Mouse (Mus musculus) kidney, adult 2 months (tissue): Measurements from ENCODE around the gene Fam19a3. TPM values are rescaled to one million over a fixed set of nuclear protein-coding genes. Genes with fewer than 3 reads are reported as not detected.
"Not testable (repeated sequence)": the region's sequence is repeated elsewhere in the genome, so short reads cannot be mapped to it uniquely, and the experiment has no call there.

Experiments used
- DNase-seq: peaks from one replicate; pipeline ENCODE4 v3.0.0; 2021
- H3K27ac ChIP-seq: fragments of 200-500 bp; 2 replicates; pipeline ENCODE4 v1.5.1; 2012; ENCODE audit warnings: low read depth, low read length, control low read depth, inconsistent platforms; ENCODE audit not compliant: insufficient read depth
- H3K27me3 ChIP-seq: fragments of 200-500 bp; replicated peaks from 2 replicates; pipeline ENCODE4 v1.6.1; 2012; ENCODE audit warnings: mild to moderate bottlenecking, moderate library complexity, low read length, inconsistent platforms; ENCODE audit not compliant: control insufficient read depth, insufficient read depth
- H3K36me3 ChIP-seq: fragments of 200-500 bp; 2 replicates; pipeline ENCODE4 v1.6.1; 2012; ENCODE audit warnings: mild to moderate bottlenecking, moderate library complexity, low read length, inconsistent platforms; ENCODE audit not compliant: control insufficient read depth, insufficient read depth
- H3K4me1 ChIP-seq: fragments of 200-500 bp; 2 replicates; pipeline ENCODE4 v1.6.1; 2011; ENCODE audit warnings: low read length; ENCODE audit not compliant: control insufficient read depth, insufficient read depth
- H3K4me3 ChIP-seq: fragments of 200-500 bp; 2 replicates; pipeline ENCODE4 v1.5.1; 2011; ENCODE audit warnings: mild to moderate bottlenecking, low read depth, low read length, control low read depth; ENCODE audit not compliant: insufficient read depth
- CTCF ChIP-seq: fragments of 200-500 bp; conservative IDR thresholded peaks from 2 replicates; pipeline ENCODE4 v1.5.1; 2011; ENCODE audit warnings: low read depth, mild to moderate bottlenecking, control low read depth, low read length, moderate library complexity, mixed read lengths; ENCODE audit not compliant: insufficient read depth, insufficient read length
- POLR2A ChIP-seq: fragments of 200-500 bp; IDR thresholded peaks from one replicate; pipeline ENCODE4 v1.6.1; 2011; ENCODE audit warnings: low read depth, low read length, control low read depth
- WGBS: fragments of 180-500 bp; shearing (Covaris S2); methylation state at CpG from one replicate; pipeline ENCODE4 v1.1.7; 2018; 5-methylcytosine and 5-hydroxymethylcytosine counted together
- polyA plus RNA-seq: library from polyadenylated mRNA; depleted of rRNA; stranded (reverse); fragments of >200 nt; gene quantifications from 2 replicates; pipeline ENCODE4 v1.2.3, GENCODE M21; 2012

Fam19a3 gene
- polyA plus RNA-seq, 1 experiment: 0.45 TPM

DNA sequence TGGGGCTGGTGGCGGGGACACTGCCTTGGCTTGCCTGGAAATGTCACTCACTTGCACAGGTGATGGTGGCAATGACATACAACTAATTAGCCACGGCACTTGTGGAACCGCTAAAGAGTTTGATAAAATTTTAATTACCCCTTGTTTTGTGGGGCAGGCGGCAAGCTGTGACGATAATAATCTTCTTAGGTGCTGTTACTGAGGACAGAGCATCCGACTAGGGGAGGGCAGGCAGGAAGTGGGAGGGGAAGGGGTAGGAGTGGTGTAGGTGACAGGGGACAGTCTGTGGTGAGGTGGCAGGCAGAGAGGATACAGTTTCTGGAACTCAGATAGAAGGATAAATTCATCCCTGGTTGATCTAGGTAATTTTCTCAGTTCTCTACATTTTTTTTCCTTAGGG lies 10.2 kb downstream of the Fam19a3 start:
- Histone ChIP-seq H3K36me3 (no peaks in the 10 kb centered on the region), H3K27ac (no peak overlapping the region), H3K27me3 (no peaks in the 10 kb centered on the region), H3K4me3 (no peak overlapping the region), H3K4me1 (no peaks in the 10 kb centered on the region)
- 62% methylated on average over 6 of the region's 6 CpGs for WGBS
- TF ChIP-seq CTCF: no peak
- TF ChIP-seq POLR2A: no peak
- no peak for DNase-seq

DNA sequence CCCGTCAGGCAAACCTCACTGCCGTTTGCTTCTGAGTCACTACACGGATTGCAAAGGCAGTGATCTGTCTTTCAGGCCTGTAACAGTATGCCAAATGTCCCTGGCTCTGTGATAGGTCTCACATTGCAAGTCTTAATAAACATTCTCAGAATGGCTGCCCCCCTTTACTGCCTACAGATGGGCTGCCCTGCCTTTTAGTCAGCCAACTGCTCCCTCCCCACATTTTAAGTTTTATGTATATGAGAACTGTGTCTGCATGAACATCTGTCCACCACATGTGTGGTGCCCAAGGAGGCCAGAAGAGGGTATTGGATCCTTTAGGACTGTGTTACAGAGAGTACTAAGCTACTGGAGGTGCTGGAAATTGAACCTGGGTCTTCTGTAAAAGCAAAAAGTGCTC lies 10.7 kb downstream of the Fam19a3 start:
- H3K27ac ChIP-seq: no peak overlapping the region
- no peaks in the 10 kb centered on the region for H3K27me3 ChIP-seq
- no peaks in the 10 kb centered on the region for H3K4me1 ChIP-seq
- TF ChIP-seq CTCF: no peak
- no peak for TF ChIP-seq POLR2A
- H3K36me3 ChIP-seq: no peaks in the 10 kb centered on the region
- WGBS: 70% methylated on average over 3 of the region's 3 CpGs
- no peak overlapping the region for H3K4me3 ChIP-seq
- DNase-seq: no peak

DNA sequence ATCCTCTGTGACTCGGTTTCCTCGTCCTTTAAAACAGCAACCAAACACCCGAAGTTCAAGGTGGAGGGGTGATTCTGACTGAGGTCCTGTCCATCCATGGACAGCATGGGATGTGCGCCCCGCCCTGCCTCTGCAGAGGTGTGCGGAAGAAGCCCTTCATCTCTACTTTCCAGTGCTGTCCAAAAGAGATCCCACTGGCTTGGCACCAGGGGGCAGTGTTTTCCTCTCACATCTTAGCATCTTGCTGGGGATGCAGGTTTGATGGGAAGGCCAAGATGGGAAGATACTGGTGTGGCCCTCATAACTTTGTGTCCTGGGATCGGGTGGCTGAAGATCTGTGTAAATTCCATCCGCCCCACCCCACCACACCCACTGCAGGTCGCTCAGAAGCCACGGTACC lies 11.6 kb downstream of the Fam19a3 start:
- no peak for TF ChIP-seq POLR2A
- peak; percentile 83 for TF ChIP-seq CTCF
- peak; percentile 59 for DNase-seq
- Histone ChIP-seq H3K36me3 (no peaks in the 10 kb centered on the region), H3K27ac (no peak overlapping the region), H3K4me1 (no peaks in the 10 kb centered on the region), H3K27me3 (no peaks in the 10 kb centered on the region), H3K4me3 (no peak overlapping the region)
- WGBS: 58% methylated on average over 10 of the region's 10 CpGs

DNA sequence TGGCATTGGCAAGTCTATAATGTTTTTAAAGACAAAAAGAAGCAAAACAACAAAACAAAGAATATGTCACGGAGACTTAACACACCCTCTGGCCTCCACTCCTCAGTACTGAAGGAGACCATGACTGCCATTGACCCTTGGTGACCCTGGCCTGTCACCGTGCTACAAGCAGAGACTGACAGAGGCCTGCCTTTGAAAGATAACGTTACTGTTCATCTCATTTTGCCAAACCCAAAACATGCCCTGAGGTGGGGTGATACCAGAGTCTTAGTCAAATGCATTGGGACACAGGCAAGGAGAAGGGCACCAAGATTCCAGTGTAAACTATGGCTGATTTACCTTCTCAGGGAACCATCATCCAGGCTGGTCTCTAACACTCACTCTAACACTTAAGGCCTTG lies 12.5 kb downstream of the Fam19a3 start:
- DNase-seq: no peak
- H3K36me3 ChIP-seq: no peaks in the 10 kb centered on the region
- H3K4me3 ChIP-seq: no peak overlapping the region
- no peak overlapping the region for H3K27ac ChIP-seq
- WGBS: 74% methylated on average over 3 of the region's 3 CpGs
- H3K4me1 ChIP-seq: no peaks in the 10 kb centered on the region
- no peaks in the 10 kb centered on the region for H3K27me3 ChIP-seq
- TF ChIP-seq POLR2A (no peak), CTCF (no peak)

DNA sequence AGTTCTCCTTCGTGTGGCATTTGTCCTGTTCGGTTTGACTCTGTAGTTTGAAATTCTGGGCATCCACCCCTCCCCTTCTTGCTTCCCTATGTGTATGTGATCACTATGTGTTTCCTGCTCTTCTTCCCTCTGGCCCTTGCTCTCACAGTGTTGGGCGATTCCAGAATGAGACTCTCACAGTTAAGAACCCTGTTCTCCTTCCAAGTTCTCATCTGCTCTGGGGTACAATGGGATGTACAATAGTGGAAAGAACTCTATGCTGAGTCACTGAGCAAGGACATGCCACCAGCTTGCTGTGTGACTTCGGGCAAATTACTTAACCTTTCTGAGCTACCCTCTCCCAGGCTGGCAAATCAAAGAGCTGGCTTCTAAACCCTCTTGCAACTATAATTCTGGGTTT lies 13.9 kb downstream of the Fam19a3 start:
- Histone ChIP-seq H3K27ac (no peak overlapping the region), H3K36me3 (no peaks in the 10 kb centered on the region), H3K4me1 (no peaks in the 10 kb centered on the region), H3K27me3 (no peaks in the 10 kb centered on the region), H3K4me3 (no peak overlapping the region)
- no peak for DNase-seq
- TF ChIP-seq POLR2A (no peak), CTCF (no peak)
- 72% methylated on average over 4 of the region's 4 CpGs for WGBS

DNA sequence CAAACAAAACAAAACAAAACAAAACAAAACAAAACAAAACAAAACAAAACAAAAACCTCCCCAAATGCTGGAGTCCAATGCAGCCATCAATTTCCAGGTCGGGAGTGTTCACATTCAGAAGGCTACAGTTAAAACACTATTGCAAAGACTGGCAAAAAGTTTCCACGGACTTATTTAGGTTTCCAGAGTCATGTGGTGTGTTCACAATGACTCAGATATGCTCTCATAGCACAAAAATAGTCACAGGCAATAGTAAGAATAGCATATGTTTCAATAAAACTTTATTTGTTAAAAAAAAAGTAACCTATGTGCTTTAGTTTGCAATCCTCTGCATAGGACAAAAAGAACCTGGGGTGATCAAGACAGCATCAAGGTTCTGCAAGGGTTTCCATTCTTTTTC lies 14.5 kb downstream of the Fam19a3 start:
- no peaks in the 10 kb centered on the region for H3K27me3 ChIP-seq
- no peak overlapping the region for H3K27ac ChIP-seq
- no peak overlapping the region for H3K4me3 ChIP-seq
- 62% methylated on average over 2 of the region's 2 CpGs for WGBS
- DNase-seq: no peak
- H3K4me1 ChIP-seq: no peaks in the 10 kb centered on the region
- no peak for TF ChIP-seq POLR2A
- TF ChIP-seq CTCF: no peak
- H3K36me3 ChIP-seq: no peaks in the 10 kb centered on the region

DNA sequence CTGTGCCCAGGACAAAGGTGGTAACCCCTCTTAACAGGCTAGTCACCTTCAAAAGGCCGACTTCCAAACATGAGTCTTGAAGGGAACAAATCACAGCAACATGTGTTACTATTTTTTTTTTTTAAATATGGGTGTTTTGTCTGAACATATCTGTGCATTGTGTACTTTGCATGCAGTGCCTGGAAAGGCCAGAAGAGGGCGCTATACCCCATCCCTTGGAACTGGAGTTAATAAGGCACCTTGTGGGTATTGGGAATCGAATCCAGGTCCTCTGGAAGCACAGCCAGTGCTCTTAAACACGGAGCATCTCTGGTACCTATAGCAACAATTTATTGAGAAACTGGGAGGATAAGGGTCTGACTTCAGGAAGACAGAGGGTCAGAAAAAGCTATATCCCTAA lies 16.6 kb downstream of the Fam19a3 start:
- 29% methylated on average over 4 of the region's 4 CpGs for WGBS
- no peaks in the 10 kb centered on the region for H3K36me3 ChIP-seq
- H3K4me1 ChIP-seq: no peaks in the 10 kb centered on the region
- H3K27ac ChIP-seq: no peak overlapping the region
- no peaks in the 10 kb centered on the region for H3K27me3 ChIP-seq
- TF ChIP-seq CTCF (peak; percentile 55), POLR2A (no peak)
- H3K4me3 ChIP-seq: no peak overlapping the region
- DNase-seq: peak; percentile 24

DNA sequence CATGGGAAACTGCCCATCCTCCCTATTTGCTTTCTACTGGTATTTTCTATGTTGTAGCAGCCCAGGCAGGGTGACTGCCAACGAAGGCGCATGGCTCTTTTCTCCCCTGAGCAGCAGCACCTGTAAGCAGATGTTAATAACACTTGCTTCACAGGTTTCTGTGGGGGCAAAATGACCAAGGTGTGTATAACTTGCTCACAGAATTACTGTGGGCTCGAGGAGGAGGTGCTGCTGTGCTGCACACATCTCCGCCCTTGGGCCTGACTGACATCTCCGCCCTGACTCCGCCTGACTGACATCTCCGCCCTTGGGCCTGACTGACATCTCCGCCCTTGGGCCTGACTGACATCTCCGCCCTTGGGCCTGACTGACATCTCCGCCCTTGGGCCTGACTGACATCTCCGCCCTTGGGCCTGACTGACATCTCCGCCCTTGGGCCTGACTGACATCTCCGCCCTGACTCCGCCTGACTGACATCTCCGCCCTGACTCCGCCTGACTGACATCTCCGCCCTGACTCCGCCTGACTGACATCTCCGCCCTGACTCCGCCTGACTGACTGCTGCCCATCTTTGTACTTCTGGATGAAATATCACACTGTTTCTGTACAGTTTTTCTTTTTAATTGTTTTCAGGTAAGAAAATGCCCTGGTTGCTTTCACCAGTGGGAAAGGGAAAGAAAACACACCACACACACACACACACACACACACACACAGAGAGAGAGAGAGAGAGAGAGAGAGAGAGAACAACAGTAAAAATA lies 19.4 kb downstream of the Fam19a3 start:
- WGBS: 47% methylated on average over 20 of the region's 20 CpGs
- peak; percentile 33 for DNase-seq
- H3K27ac ChIP-seq, H3K27me3 ChIP-seq, H3K4me3 ChIP-seq, H3K36me3 ChIP-seq, H3K4me1 ChIP-seq: not testable (repeated sequence)
